Mouse (Mus musculus) adrenal gland, postnatal 4 days (tissue): ENCODE data around the gene Nkiras2. TPM values are rescaled to one million over a fixed set of nuclear protein-coding genes. Genes with fewer than 3 reads are reported as not detected.
"Not testable (repeated sequence)": the region's sequence is repeated elsewhere in the genome, so short reads cannot be mapped to it uniquely, and the experiment has no call there.

Source experiments
- DNase-seq, 2 experiments: peaks; one replicate each; pipeline ENCODE4 v3.0.0; 2021 to 2022; ENCODE audit warnings: low spot score in 2 of 2, mixed read lengths in 2 of 2
- total RNA-seq, 2 experiments: library from RNA; stranded (reverse); gene quantifications; 2 replicates each; pipeline ENCODE4 v1.2.3; 2021

Nkiras2 gene
- total RNA-seq, 2 experiments from 2014 or later: 49.5 to 50.0 TPM

- DNase-seq: peak; percentile 41 to 70
Observed at GRCm38 (mm10) chr11:100626701-100627195, 7.7 kb downstream of the Nkiras2 start.

- no peak for DNase-seq
Observed at GRCm38 (mm10) chr11:100628056-100628455, 9.0 kb downstream of the Nkiras2 start.

DNA sequence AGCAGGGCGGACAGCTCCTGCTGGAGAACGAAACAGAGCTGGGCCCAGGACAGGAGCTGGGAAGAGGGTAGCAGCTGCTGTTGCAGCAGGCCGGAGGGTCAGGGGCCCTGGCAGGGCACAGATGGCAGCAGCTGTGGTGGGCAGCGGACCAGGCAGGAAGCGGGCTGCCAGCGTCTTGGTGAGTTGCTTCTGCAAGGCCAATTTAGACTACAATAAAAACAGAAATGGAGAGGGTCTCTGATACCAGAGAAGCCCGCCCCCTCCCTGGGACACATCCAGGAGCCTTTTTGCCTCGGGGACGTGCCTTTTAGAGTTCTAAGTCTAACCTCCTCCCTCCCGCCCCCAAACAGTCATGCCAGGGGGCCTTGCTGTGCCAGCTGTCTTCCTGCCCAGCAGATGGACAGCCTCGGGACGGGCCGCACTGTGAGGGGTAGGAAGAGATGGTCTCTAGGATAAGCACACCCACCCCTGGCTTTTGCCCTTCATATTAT is 9.9 kb downstream of the Nkiras2 start:
- no peak for DNase-seq

- no peak for DNase-seq
Observed at GRCm38 (mm10) chr11:100634530-100634929, 15.5 kb downstream of the Nkiras2 start.

DNA sequence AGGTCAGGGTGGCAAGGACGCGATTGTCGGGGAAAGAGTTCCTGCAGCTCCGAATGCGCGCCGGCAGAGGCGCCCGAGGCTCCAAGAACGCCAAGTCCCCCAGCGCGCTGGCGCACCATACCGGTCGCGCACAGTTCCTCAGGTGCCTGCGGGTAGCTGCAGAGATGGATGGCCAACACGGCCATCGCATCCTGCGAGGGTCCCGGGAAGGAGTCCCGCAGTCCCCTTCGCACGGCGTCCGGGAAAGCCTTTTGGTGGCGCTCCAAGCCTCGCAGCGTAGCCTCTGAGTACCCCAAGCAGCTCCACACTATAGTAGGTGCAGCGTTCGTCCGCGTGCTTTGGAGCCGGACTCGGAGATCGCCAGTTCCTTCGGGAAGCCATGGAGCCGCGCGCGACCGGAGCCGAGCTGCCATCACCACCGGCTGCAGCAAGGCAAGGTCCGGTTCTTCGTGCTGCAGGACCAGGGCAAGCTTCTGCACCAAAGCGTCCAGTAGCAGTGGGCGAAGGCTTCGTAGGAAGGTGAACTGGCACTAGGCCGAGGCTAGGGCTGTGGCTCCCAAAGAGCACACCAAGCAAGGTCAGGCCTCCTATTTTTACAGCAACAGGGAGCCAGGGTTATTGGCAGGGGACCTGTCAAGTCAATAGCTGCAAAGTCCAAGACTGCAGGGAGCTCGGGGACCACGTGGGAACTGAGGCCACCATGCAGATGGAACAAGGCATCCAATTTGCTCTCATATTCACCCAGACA is 21.3 kb downstream of the Nkiras2 start:
- no peak for DNase-seq

DNA sequence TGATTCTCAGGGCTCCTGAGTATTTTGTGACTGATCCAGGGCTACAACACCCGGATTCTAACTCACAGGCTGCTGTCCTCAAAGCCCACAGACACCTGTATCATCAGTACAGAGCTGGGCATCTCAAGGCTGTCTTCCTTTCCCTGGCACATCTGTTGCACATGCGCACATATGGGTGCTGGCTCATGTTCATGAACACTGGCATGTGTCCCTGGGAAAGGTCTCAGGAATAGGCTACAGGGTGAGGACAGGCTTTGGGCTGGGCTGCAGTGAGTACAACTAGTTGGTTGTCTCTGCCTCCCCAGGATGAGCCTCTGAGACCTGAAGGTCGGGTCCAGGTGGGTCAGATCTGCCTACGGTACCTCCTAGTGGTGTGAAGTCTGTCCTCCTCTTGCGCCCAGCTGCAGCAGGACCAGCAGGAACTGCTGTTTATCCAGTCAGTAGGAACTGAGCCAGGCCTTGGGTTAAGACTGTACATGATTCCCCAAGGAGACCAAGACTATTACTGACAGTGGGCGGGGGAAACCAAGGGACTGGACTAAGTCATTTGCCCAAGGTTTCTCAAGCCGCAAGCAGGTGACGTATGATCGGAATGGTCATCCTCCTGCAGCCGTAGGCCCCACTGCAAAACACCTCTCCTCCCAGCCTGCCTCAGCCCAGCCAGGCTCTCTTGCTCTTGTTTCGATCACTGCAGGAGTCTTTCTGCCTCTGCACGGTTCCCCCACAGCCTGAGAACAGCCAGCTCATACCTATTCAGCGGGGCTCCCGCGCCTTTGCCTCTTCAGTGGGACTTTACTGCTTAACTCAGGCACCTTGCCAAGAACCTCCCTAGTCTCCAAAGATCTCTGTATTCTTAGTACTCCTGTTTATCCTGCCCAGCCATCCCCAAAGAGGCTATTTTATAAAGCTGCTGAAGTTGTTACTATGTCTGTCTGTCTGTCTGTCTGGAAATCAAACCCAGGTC is 24.9 kb downstream of the Nkiras2 start:
- no peak for DNase-seq

GRCm38 (mm10) chr11:100646265-100646664 is 27.2 kb downstream of the Nkiras2 start:
- DNase-seq: no peak

GRCm38 (mm10) chr11:100648405-100648804 is 29.4 kb downstream of the Nkiras2 start:
- no peak for DNase-seq

- no peak for DNase-seq
Observed at GRCm38 (mm10) chr11:100651205-100651604, 32.2 kb downstream of the Nkiras2 start.

- no peak for DNase-seq
Observed at GRCm38 (mm10) chr11:100651748-100652147, 32.7 kb downstream of the Nkiras2 start.

- not testable (repeated sequence) for DNase-seq
Observed at GRCm38 (mm10) chr11:100655589-100655988, 36.5 kb downstream of the Nkiras2 start.

GRCm38 (mm10) chr11:100656458-100656857 is 37.4 kb downstream of the Nkiras2 start:
- DNase-seq: no peak

DNA sequence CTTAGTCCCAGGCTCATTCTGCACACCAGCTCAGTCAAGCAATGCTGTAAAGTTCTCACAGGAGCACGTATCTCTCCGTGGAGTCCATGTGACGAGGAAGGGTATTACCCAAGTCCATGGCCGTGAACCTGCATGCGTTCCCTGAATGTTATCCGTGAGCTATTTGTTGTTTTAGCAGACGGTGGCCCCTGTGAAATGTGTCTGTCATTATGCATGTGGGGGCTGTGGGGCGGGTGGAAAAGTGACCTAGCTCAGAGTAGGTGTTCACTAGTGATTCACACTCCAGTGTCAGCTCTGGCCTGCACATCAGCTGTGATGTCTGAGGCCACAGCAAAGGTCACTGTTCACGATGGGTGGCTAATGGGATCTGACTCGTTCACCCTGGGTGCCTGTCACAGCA is 40.8 kb downstream of the Nkiras2 start:
- no peak for DNase-seq

DNA sequence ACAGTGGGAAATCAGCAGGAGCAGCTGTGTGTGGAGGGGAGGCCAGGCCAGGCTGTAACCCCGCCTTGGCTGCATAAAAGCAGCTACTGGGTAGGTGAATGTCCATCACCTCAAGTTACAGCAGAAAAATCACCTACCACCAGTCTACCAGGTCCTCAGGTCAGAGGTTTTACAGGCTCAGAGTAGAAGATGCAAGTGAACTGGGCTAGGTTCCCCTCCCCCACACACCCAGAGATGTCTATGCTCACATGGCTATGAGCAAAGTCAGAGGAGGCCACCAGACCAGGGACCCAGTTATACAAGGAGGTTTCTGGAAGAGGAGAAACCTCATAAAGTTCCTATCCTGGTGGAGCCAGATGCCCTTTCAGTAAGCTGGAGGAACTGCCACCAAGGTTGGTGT is 52.0 kb downstream of the Nkiras2 start:
- no peak for DNase-seq

DNA sequence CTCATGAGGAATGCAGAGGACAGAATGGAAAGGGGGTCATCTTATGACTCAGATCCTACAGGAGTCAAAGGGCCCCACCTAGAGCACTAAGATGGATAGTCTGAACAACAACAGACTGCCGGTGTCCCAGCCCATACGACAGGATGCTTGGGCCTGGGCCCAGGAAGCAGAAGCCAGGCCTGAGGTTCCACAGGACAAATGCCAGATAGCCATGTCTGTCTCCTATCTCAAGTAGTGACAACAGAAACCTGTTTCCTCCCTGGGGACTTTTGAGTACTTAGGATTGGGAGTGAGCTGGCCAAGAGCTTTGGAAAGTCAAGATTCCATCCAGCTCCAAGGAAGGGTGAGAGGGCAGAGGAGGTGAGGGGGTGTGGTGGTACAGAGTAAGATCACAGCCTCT is 52.9 kb downstream of the Nkiras2 start:
- DNase-seq: no peak

DNA sequence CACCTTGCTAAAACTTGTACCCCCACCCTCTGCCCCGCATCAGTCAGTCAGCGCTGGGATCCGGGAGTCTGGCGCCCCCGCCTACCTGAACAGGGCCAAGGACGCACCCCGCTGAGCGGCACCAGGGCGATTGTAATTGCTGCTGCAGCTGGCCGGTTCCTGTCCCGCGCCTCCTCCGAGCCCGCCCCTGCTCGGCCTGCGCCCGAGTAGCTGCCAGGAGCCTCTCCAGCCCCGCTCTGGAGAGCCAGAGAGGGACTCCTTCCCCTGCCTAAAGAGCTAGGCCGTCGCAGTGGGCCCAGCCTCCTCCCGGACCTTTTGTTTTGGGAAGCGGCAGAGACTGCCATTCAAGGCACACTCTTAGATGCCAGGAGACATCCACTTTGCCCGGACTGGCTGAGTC is 54.1 kb downstream of the Nkiras2 start:
- peak in 1 of 2 experiments; percentile 19 for DNase-seq

Other genes starting within 250 kb of the Nkiras2 start
- gene Jup, start 221.5 kb upstream of the Nkiras2 start, total RNA-seq: 100 to 1,000 TPM in 1 of 2 experiments, 10 to 100 TPM in 1; 99.0 to 109 TPM
- 10 to 100 TPM; 40.1 to 43.5 TPM for gene P3h4, start 204.4 kb upstream of the Nkiras2 start, total RNA-seq
- gene Fkbp10, start 203.5 kb upstream of the Nkiras2 start, total RNA-seq: 10 to 100 TPM; 65.3 to 68.6 TPM
- 10 to 100 TPM; 82.4 to 84.5 TPM for gene Nt5c3b, start 177.4 kb upstream of the Nkiras2 start, total RNA-seq
- 1 to 10 TPM; 1.5 to 2.1 TPM for gene Klhl10, start 177.3 kb upstream of the Nkiras2 start, total RNA-seq
- gene Klhl11, start 146.5 kb upstream of the Nkiras2 start, total RNA-seq: 10 to 100 TPM; 48.8 to 50.0 TPM
- 100 to 1,000 TPM; 420 to 464 TPM for gene Acly, start 91.2 kb upstream of the Nkiras2 start, total RNA-seq
- gene Ttc25, start 73.6 kb upstream of the Nkiras2 start, total RNA-seq: 1 to 10 TPM; 2.2 TPM
- gene Cnp, start 44.3 kb upstream of the Nkiras2 start, total RNA-seq: 10 to 100 TPM; 49.5 to 51.3 TPM
- gene Dnajc7, start 924 bp downstream of the Nkiras2 start, total RNA-seq: 100 to 1,000 TPM; 296 to 306 TPM
- gene Zfp385c, start 73.2 kb downstream of the Nkiras2 start, total RNA-seq: under 1 TPM; 0.59 to 0.64 TPM
- gene Dhx58, start 85.0 kb downstream of the Nkiras2 start, total RNA-seq: 10 to 100 TPM; 12.6 to 14.2 TPM
- gene Kat2a, start 93.2 kb downstream of the Nkiras2 start, total RNA-seq: 10 to 100 TPM; 54.4 to 56.9 TPM
- gene Hspb9, start 94.6 kb downstream of the Nkiras2 start, total RNA-seq: 1 to 10 TPM in 1 of 2 experiments, under 1 TPM in 1; 0.51 to 1.0 TPM
- gene Rab5c, start 119.0 kb downstream of the Nkiras2 start, total RNA-seq: 100 to 1,000 TPM; 171 to 182 TPM
- under 1 TPM; 0.39 to 0.40 TPM for gene Kcnh4, start 140.7 kb downstream of the Nkiras2 start, total RNA-seq
- gene Hcrt, start 143.7 kb downstream of the Nkiras2 start, total RNA-seq: not detected
- gene Ghdc, start 151.7 kb downstream of the Nkiras2 start, total RNA-seq: 10 to 100 TPM; 15.4 to 15.5 TPM
- gene Stat5b, start 231.5 kb downstream of the Nkiras2 start, total RNA-seq: 10 to 100 TPM; 68.2 to 68.7 TPM
- 10 to 100 TPM; 34.1 to 42.1 TPM for gene Stat5a, start 240.1 kb downstream of the Nkiras2 start, total RNA-seq